Mouse (Mus musculus) megakaryocyte, embryonic 14.5 days (primary cell): ENCODE results near the gene As3mt.

Experiments used
- FLI1 ChIP-seq: IDR thresholded peaks from 2 replicates; pipeline ENCODE4 v1.6.1; 2012; ENCODE audit warnings: low read length, inconsistent platforms, mixed read lengths
- GATA1 ChIP-seq: IDR thresholded peaks from 3 replicates; pipeline ENCODE4 v1.6.1; 2012; ENCODE audit warnings: mixed read lengths, low read length, inconsistent platforms, borderline replicate concordance

DNA sequence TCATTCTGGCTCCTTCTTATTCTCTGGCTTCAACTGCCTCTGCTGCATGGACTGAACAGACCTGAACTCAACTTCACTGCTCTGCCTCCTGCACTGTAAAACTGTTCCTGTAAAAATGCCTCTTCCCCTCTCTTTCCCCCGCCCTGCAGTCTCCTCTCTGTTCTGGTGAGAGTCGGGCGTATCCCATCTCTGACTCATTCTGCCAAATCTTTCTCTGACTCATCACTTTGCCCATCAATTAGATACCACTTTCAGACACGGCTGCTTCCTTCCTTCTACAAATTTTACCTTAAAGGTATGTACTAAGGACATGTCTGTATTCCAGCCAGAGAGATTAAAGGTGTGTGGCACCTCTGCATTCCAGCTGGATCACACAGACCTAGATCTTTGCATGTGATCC is 10.9 kb downstream of the As3mt start:
- no peak for TF ChIP-seq GATA1
- no peak for TF ChIP-seq FLI1
